Mouse (Mus musculus) splenic B cell, adult 2 months (primary cell): ENCODE data around the gene Gm21976.

Source experiments
- DNase-seq: peaks from one replicate; pipeline ENCODE4 v3.0.0-alpha.2; 2011; ENCODE audit warnings: low read depth, low spot score
- H3K27me3 ChIP-seq: 2 replicates; pipeline ENCODE4 v1.6.1; 2012; ENCODE audit warnings: mild to moderate bottlenecking, low read length, moderate library complexity, mixed read lengths; ENCODE audit not compliant: control insufficient read depth, poor library complexity, insufficient read depth, severe bottlenecking
- H3K36me3 ChIP-seq: 2 replicates; pipeline ENCODE4 v1.6.1; 2012; ENCODE audit warnings: mild to moderate bottlenecking, low read length, moderate library complexity, mixed read lengths; ENCODE audit not compliant: control insufficient read depth, poor library complexity, insufficient read depth, severe bottlenecking

The Gm21976 gene

DNA sequence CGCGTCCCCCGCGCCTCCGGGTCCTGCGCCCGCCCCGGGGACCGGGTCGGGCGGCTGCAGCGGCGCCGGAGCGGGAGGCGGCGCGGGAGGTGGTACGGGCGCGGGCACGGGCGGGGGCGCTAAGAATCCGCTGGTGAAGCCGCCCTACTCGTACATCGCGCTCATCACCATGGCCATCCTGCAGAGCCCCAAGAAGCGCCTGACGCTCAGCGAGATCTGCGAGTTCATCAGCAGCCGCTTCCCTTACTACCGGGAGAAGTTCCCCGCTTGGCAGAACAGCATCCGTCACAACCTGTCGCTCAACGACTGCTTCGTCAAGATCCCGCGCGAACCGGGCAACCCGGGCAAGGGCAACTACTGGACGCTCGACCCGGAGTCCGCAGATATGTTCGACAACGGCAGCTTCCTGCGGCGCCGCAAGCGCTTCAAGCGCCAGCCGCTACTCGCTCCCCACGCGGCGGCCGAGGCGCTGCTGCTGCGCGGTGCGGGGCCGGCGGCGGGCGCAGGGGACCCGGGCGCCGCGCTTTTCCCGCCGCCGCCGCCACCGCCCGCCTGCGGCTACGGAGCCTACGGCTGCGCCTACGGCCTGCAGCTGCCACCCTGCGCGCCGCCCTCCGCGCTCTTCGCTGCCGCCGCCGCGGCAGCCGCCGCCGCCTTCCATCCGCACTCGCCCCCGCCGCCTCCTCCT lies 75.3 kb downstream of the Gm21976 start:
- peaks cover 5% of the 10 kb centered on the region for H3K27me3 ChIP-seq
- DNase-seq, result peak; percentile 23
- no peaks in the 10 kb centered on the region for H3K36me3 ChIP-seq

GRCm38 (mm10) chr13:98355559-98356111 lies 75.9 kb downstream of the Gm21976 start:
- no peak for DNase-seq
- Histone ChIP-seq H3K27me3 (peaks cover 5% of the 10 kb centered on the region), H3K36me3 (no peaks in the 10 kb centered on the region)

- no peak for DNase-seq
- Histone ChIP-seq H3K36me3 (no peaks in the 10 kb centered on the region), H3K27me3 (peaks cover 5% of the 10 kb centered on the region)
Observed at GRCm38 (mm10) chr13:98356176-98356972, 76.7 kb downstream of the Gm21976 start.
